Mouse (Mus musculus) spleen, adult 2 months (tissue): Measurements from ENCODE around the gene Gm42420.

Source experiments
- CTCF ChIP-seq: fragments of 200-500 bp; IDR thresholded peaks from 2 replicates; pipeline ENCODE4 v1.5.1; 2011; ENCODE audit warnings: mild to moderate bottlenecking, inconsistent platforms; ENCODE audit not compliant: insufficient read depth, insufficient read length, insufficient replicate concordance; ENCODE audit errors: extremely low read depth
- POLR2A ChIP-seq: fragments of 200-500 bp; IDR thresholded peaks from 2 replicates; pipeline ENCODE4 v1.6.1; 2011; ENCODE audit warnings: low read depth, low read length, inconsistent platforms

DNA sequence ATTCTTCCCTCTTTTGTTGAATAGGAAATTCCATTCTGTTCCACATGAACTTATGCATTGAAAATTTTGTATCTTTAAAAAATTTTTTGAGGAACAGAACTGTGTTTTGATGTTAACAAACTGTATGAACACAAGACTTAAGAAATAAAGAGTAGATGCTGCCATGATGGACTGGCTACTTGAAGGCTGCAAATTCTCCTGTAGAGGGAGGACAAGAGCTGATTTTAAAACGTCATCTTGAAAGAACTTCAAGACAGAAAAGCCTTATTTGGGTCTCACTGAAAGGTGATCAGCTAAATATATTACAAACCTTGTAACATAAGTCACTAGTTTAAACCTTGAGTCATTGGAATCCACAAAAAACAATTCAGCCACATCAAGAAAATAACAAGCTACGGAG, 24.7 kb downstream of the Gm42420 start:
- no peak for TF ChIP-seq CTCF
- TF ChIP-seq POLR2A, result no peak
